In the genomic region with DNA sequence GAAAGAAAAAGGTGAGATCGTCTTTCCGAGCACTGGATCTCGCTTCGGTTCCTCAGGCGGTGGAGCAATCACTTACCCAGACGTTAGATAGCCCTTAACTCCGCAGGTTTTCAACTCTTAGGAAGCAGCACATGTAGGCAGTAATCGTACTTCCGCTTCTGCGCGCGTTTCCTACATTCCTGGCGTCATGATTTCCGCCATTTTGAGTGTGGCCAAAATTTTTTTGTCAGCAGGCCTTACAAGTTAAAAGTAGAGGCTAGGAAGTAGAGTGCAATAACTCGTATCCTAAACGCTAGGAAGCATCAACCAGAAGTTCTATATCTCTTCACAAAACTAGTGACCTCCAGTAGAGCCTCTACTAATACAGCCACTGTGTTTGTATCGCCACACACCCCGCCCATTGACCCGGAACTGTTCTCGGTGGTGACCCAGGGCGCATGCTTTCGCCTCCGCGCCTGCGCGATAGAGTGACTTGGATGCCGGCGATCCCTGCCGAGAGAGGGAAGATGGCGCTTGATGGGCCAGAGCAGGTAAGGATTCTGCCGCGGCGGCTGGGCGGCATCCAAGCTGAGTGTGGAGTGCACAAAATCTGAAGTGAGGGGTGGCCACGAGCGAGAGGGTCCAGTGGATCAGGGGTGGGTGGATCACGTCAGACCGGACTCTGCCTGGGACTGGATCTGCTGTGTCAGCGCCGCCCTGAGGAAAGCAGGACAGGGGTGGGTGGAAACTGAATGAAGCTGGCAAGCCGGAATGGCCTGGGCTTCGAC, we compare ENCODE assay signal across 8 mouse cellular contexts. TPM values are rescaled to one million over a fixed set of nuclear protein-coding genes. Genes with fewer than 3 reads are reported as not detected.
DNase-seq lines count a peak whose midpoint lies in the region; ATAC-seq and TF ChIP-seq lines count a peak whose summit lies in the region.

A gene (minus strand): TSS at position 395 of the 767 bp plus-strand sequence.
A gene (plus strand): TSS at position 470 of the 767 bp plus-strand sequence.

- peak within 1 kb of the TSS; percentile 79 for H3K27ac ChIP-seq in hindbrain, embryonic 14.5 days

- WGBS in hindbrain, embryonic 14.5 days, result under 1% methylated on average over 42 of the region's 42 CpGs

- ATAC-seq in Patski, result peak; percentile 63
- peak; percentile 94 for ATAC-seq in hindbrain, embryonic 14.5 days (ENCODE audit: low FRiP score)

- peak within 1 kb of the TSS; percentile 88 for H3K9ac ChIP-seq in hindbrain, embryonic 14.5 days

- no peaks in the 10 kb centered on the region for H3K27me3 ChIP-seq in Patski
- H3K27me3 ChIP-seq in hindbrain, embryonic 14.5 days (ENCODE audit: control insufficient read depth, insufficient read depth, low read length), result no peaks in the 10 kb centered on the region

- CTCF ChIA-PET in Patski (lab: Charles Lee), result interaction anchor here (0.9 to 1.7 kb wide), 6 partner anchors 10 to 111 kb away, joined by 3 to 7 read pairs (median 4); no protein-coding TSS in a partner anchor

- DNase-seq in Patski (ENCODE audit: low read depth, low spot score), result peak; percentile 71
- peak; percentile 99 for DNase-seq in cerebellum, postnatal 14 days
- DNase-seq in frontal cortex, postnatal 25 days (ENCODE audit: low spot score in 2 of 2), result peak; percentile 97 to 98
- DNase-seq in hindbrain, embryonic 14.5 days (ENCODE audit: low spot score), result peak; percentile 97
- peak; percentile 97 to 98 for DNase-seq in layer of hippocampus, postnatal 36 days
- peak; percentile 99 for DNase-seq in lung, postnatal 36 days
- DNase-seq in retina, postnatal 1 day, result peak; percentile 98
- peak; percentile 96 to 97 for DNase-seq in urinary bladder, adult 18-20 months (ENCODE audit: low spot score in 2 of 2)

- H3K36me3 ChIP-seq in hindbrain, embryonic 14.5 days (replicated peaks; ENCODE audit: control insufficient read depth, insufficient read depth), result peaks cover 56% of the 10 kb centered on the region

- POLR2A ChIA-PET in Patski (lab: Charles Lee), result interaction anchor here (1.2 kb wide), 1 partner anchor 15 kb away, joined by 8 read pairs; no protein-coding TSS in a partner anchor

- H3K4me2 ChIP-seq in hindbrain, embryonic 14.5 days (replicated peaks), result peak within 1 kb of the TSS; percentile 97

- H3K4me1 ChIP-seq in hindbrain, embryonic 14.5 days (replicated peaks; ENCODE audit: control insufficient read depth, insufficient read depth, low read length), result peaks cover 18% of the 10 kb centered on the region

- no peaks in the 10 kb centered on the region for H3K9me3 ChIP-seq in hindbrain, embryonic 14.5 days (ENCODE audit: control insufficient read depth, low read length)

- no peak for TF ChIP-seq CTCF in Patski (IDR thresholded peaks at IDR 0.05)

- peak within 1 kb of the TSS; percentile 77 for H3K4me3 ChIP-seq in hindbrain, embryonic 14.5 days (replicated peaks; ENCODE audit: low read length)

- in situ Hi-C loops in Patski (cut with MboI; ENCODE audit: low pct_unique_long_range_greater_than_20kb), result no loop called here

RNA-seq across cellular contexts. Expression of the first gene that starts in this region (rescaled TPM):
- polyA plus RNA-seq in Patski (2021), result 68.3 TPM
- 31.4 and 31.9 TPM in 2 replicates for polyA plus RNA-seq in hindbrain, embryonic 14.5 days (2014; fragmentation: Nextera tagmentation; extraction: Ambion mirVana)
- 10 to 100 TPM; 30.6 to 31.4 TPM for total RNA-seq in layer of hippocampus, postnatal 36 days (2021)

RNA-seq across cellular contexts. Expression of the second gene that starts in this region (rescaled TPM):
- polyA plus RNA-seq in Patski (2021), result 181 TPM
- polyA plus RNA-seq in hindbrain, embryonic 14.5 days (2014; fragmentation: Nextera tagmentation; extraction: Ambion mirVana), result 282 and 287 TPM in 2 replicates
- 100 to 1,000 TPM; 163 to 169 TPM for total RNA-seq in layer of hippocampus, postnatal 36 days (2021)

Comparison
In these comparisons a context has a peak if more than half of its experiments do, and no peak if none do; other contexts are left out.
1. Peak in every context shown above with its lines: DNase-seq, ATAC-seq, H3K4me3 ChIP-seq and H3K27ac ChIP-seq.